Mouse (Mus musculus) liver, embryonic 12.5 days (tissue): ENCODE results near the gene A830018L16Rik. TPM values are rescaled to one million over a fixed set of nuclear protein-coding genes. Genes with fewer than 3 reads are reported as not detected.
"Not testable (repeated sequence)": the region's sequence is repeated elsewhere in the genome, so short reads cannot be mapped to it uniquely, and the experiment has no call there.

ENCODE experiments used
- ATAC-seq: fragments of 200-750 bp; cut with Nextera tagmentation; 2 replicates; pipeline ENCODE4 v1.8.0; 2017; ENCODE audit warnings: moderate number of reproducible peaks, mild to moderate bottlenecking, moderate library complexity
- H3K27ac ChIP-seq: fragments of 300-500 bp; sonication (generic); 2 replicates; pipeline ENCODE4 v1.5.1; 2016; ENCODE audit warnings: mild to moderate bottlenecking
- H3K27me3 ChIP-seq: fragments of 300-500 bp; sonication (generic); replicated peaks from 2 replicates; pipeline ENCODE4 v1.6.1; 2016; ENCODE audit warnings: mild to moderate bottlenecking, moderate library complexity
- H3K36me3 ChIP-seq: fragments of 300-500 bp; sonication (generic); 2 replicates; pipeline ENCODE4 v1.6.1; 2016; ENCODE audit warnings: mild to moderate bottlenecking, moderate library complexity
- H3K4me1 ChIP-seq: fragments of 300-500 bp; sonication (generic); 2 replicates; pipeline ENCODE4 v1.6.1; 2016
- H3K4me2 ChIP-seq: fragments of 300-500 bp; sonication (generic); 2 replicates; pipeline ENCODE4 v1.6.1; 2016; ENCODE audit warnings: mild to moderate bottlenecking, moderate library complexity
- H3K4me3 ChIP-seq: fragments of 300-500 bp; sonication (generic); 2 replicates; pipeline ENCODE4 v1.5.1; 2016; ENCODE audit warnings: mild to moderate bottlenecking, moderate library complexity
- H3K9ac ChIP-seq: fragments of 300-500 bp; sonication (generic); 2 replicates; pipeline ENCODE4 v1.6.1; 2016; ENCODE audit warnings: mild to moderate bottlenecking, moderate library complexity
- H3K9me3 ChIP-seq: fragments of 300-500 bp; sonication (generic); replicated peaks from 2 replicates; pipeline ENCODE4 v1.6.1; 2016; ENCODE audit warnings: mild to moderate bottlenecking, moderate library complexity
- WGBS: fragments of 180-500 bp; shearing (Covaris S2); methylation state at CpG from one replicate; pipeline ENCODE4 v1.1.7; 2016; ENCODE audit not compliant: insufficient replicate concordance; 5-methylcytosine and 5-hydroxymethylcytosine counted together
- polyA plus RNA-seq: library from polyadenylated mRNA; unstranded; fragments of >200 nt; fragmentation: Nextera tagmentation; extraction: Ambion mirVana; gene quantifications from 2 replicates; pipeline ENCODE4 v1.2.1, GENCODE M21; 2016

A830018L16Rik gene
- polyA plus RNA-seq, 1 experiment from 2014 or later: not detected

DNA sequence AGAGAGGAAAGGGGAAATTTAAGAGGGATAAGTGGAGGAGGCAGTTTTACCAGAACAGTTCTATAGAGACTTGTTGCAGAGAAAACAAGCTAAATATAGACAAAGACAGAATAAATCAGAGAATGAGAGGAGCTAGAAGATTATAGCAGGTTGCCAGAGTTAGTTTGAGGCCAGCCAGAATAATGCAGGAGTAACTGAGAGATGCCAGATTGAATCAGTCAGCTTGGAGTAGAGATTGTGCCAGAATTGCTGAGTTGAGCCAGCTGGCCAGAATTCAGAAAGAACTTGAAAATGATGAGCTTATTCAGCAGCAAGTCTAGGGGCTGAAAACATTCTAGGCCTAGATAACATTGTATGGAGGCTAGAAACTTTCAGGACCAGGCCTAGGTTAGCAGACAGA lies 502.0 kb downstream of the A830018L16Rik start:
- no peak overlapping the region for H3K27ac ChIP-seq
- H3K4me3 ChIP-seq: no peak overlapping the region
- H3K4me1 ChIP-seq: no peaks in the 10 kb centered on the region
- H3K9me3 ChIP-seq: no peaks in the 10 kb centered on the region
- no peak overlapping the region for H3K9ac ChIP-seq
- no peaks in the 10 kb centered on the region for H3K27me3 ChIP-seq
- ATAC-seq: no peak
- no peak overlapping the region for H3K4me2 ChIP-seq
- no peaks in the 10 kb centered on the region for H3K36me3 ChIP-seq

DNA sequence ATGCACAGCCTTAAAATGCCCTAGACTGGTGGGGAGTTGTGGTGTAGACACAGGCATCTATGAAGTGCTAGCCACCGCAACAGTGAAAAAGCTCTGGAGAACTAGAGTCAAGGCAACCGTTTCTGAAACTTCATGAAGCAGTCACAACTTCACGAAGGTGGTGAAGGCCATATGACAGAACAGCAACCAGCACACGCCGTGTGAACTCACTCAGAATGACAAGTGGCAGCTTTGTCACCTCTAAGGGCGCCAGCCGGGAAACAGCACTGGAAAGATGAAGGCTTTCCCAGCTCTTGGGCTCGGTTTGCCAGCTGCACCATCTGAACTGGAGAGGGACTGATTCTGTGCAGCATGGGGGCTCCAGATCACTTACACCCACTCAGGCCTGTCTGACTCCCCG lies 523.1 kb downstream of the A830018L16Rik start:
- H3K9me3 ChIP-seq: no peaks in the 10 kb centered on the region
- WGBS: 66% methylated on average over 9 of the region's 9 CpGs
- no peak overlapping the region for H3K4me2 ChIP-seq
- H3K27ac ChIP-seq: no peak overlapping the region
- no peaks in the 10 kb centered on the region for H3K4me1 ChIP-seq
- H3K27me3 ChIP-seq: no peaks in the 10 kb centered on the region
- H3K9ac ChIP-seq: no peak overlapping the region
- H3K36me3 ChIP-seq: no peaks in the 10 kb centered on the region
- no peak for ATAC-seq
- no peak overlapping the region for H3K4me3 ChIP-seq

DNA sequence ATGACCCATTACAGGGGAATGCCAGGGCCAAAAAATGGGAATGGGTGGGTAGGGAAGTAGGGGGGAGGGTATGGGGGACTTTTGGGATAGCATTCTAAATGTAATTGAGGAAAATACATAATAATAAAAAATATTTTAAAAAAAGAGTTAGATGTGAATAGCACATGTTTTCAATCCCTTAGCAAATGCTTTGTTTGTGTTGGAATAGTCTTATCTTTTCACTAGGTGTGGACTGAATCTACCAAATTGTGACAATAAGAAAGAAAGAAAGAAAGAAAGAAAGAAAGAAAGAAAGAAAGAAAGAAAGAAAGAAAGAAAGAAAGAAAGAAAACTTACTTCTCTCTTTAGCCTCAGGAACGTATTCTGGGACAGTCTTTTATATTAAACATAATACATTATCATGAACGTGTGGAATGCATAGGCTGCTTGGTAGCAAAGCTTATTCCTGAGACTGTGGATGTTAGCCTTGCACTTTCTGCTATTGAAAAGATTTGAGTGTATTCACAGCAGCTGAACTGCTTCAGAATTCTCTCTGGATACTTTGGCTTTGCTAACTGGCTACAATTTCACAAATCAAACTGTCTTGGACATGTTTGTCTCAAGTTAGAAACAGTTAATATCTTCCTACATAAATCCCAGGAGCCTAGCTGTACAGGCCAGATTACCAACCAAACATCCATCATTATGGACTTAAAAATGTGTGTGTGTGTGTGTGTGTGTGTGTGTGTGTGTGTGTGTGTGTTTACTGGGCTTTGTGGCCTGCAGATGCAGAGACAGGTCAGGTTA lies 545.7 kb downstream of the A830018L16Rik start:
- WGBS: 55% methylated on average over 2 of the region's 2 CpGs
- H3K27ac ChIP-seq: no peak overlapping the region
- H3K27me3 ChIP-seq: no peaks in the 10 kb centered on the region
- H3K4me3 ChIP-seq: no peak overlapping the region
- H3K36me3 ChIP-seq: no peaks in the 10 kb centered on the region
- no peaks in the 10 kb centered on the region for H3K4me1 ChIP-seq
- ATAC-seq: no peak
- H3K9me3 ChIP-seq: no peaks in the 10 kb centered on the region
- H3K4me2 ChIP-seq: no peak overlapping the region
- no peak overlapping the region for H3K9ac ChIP-seq

DNA sequence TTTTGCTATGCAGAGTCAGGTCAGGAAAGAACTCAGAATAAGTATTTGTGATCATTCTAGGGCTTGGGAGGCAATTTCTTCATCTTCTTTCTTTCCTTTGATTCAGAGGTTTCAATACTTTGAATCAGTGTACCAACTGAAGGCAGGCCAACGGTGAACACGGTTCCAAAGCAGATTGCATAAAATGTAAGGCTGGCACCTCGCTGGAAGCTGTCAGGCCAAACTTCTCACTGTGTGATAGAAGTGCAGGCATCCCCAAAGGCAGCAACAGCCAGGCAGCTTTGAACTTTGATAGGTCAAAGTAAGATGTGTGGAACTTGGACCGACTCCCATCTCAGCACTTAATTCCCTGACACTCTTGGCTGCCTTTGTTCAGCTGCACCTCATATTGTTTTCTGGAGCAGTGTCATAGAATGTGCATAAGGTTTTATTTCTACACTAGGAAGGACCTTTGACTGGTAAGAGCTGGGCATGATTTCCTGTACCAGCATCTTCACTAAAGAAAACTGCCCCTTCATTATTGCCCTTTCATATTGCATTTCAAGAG lies 568.8 kb downstream of the A830018L16Rik start:
- no peak overlapping the region for H3K9ac ChIP-seq
- no peaks in the 10 kb centered on the region for H3K4me1 ChIP-seq
- no peaks in the 10 kb centered on the region for H3K27me3 ChIP-seq
- no peak overlapping the region for H3K4me3 ChIP-seq
- no peak overlapping the region for H3K4me2 ChIP-seq
- 59% methylated on average over 4 of the region's 4 CpGs for WGBS
- H3K27ac ChIP-seq: no peak overlapping the region
- no peaks in the 10 kb centered on the region for H3K9me3 ChIP-seq
- ATAC-seq: no peak
- H3K36me3 ChIP-seq: no peaks in the 10 kb centered on the region

DNA sequence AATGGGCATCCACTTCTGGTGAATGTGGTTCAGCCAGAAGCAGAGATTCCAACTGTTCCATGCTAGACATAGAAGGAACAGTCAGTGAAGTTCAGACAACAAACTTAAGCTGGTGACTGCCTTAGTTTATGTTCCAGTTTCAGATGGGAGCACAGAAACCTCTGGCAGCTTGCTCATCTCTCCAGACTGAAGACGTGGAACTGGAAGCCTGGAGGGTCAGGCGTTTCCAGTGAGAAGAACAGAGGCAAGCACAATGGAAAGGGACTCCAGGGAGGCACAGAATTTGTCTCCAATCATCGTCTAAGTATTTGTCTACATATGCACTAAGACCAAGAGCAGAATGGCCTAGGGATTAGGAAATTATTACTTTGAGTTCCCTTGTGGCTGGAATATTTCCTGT lies 576.1 kb downstream of the A830018L16Rik start:
- no peak for ATAC-seq
- no peaks in the 10 kb centered on the region for H3K9me3 ChIP-seq
- H3K36me3 ChIP-seq: no peaks in the 10 kb centered on the region
- no peaks in the 10 kb centered on the region for H3K27me3 ChIP-seq
- 59% methylated on average over 3 of the region's 3 CpGs for WGBS
- H3K27ac ChIP-seq: no peak overlapping the region
- H3K4me3 ChIP-seq: no peak overlapping the region
- H3K4me1 ChIP-seq: no peaks in the 10 kb centered on the region
- H3K9ac ChIP-seq: no peak overlapping the region
- no peak overlapping the region for H3K4me2 ChIP-seq

DNA sequence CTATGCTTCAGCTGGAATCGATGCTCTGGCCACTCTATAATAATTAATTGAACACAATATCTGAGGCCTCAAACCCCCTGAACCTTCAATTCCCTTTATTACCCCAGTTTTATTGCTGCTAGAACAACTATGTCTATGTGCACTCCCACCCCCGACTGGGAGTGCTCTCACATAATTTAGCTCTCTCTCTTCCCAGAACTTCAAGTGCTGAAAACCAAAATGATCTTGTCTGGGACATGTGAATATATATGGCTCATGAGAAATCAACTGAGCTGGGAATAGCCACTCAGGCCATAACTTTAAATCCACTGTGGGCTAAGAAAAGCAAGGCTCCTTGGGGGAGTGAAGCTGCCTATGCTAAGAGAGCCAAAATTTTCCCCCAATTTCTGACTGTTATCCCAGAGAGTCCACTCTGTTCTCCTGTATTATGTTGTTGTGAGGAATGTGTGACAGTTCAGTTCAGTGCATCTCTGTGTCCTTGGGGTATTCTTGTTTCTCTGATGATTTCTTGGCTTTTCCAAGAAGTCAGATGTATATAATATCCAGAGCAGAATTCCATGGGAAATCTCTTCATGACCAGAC lies 582.5 kb downstream of the A830018L16Rik start:
- H3K9me3 ChIP-seq: no peaks in the 10 kb centered on the region
- no peaks in the 10 kb centered on the region for H3K4me1 ChIP-seq
- H3K27me3 ChIP-seq: no peaks in the 10 kb centered on the region
- no peak overlapping the region for H3K4me3 ChIP-seq
- H3K4me2 ChIP-seq: no peak overlapping the region
- no peaks in the 10 kb centered on the region for H3K36me3 ChIP-seq
- ATAC-seq: no peak
- WGBS: 52% methylated on average over 2 of the region's 2 CpGs
- no peak overlapping the region for H3K9ac ChIP-seq
- H3K27ac ChIP-seq: no peak overlapping the region

DNA sequence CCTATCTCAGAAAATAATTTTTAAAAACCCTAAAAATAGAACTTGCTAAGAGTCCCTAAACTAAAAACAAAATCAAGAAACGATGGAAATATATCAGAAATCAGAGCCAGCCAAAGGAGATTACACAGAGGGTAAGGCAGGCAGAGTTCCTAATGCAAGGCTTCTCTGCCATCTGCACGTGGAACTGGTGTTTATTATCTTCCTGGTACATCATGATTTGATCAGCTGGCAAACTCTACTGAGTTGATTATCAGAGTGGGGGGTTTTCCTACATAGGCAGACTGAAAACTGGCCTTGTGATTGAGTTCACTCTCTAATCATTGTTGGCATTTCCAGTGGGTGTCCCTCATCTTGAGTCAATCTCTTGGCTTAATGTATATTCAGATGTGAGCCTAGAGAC lies 583.7 kb downstream of the A830018L16Rik start:
- Histone ChIP-seq H3K27ac (no peak overlapping the region), H3K27me3 (no peaks in the 10 kb centered on the region), H3K9ac (no peak overlapping the region), H3K4me2 (no peak overlapping the region), H3K4me3 (no peak overlapping the region), H3K36me3 (no peaks in the 10 kb centered on the region), H3K9me3 (no peaks in the 10 kb centered on the region), H3K4me1 (no peaks in the 10 kb centered on the region)
- WGBS: 40% methylated on average over 2 of the region's 2 CpGs
- ATAC-seq: no peak

DNA sequence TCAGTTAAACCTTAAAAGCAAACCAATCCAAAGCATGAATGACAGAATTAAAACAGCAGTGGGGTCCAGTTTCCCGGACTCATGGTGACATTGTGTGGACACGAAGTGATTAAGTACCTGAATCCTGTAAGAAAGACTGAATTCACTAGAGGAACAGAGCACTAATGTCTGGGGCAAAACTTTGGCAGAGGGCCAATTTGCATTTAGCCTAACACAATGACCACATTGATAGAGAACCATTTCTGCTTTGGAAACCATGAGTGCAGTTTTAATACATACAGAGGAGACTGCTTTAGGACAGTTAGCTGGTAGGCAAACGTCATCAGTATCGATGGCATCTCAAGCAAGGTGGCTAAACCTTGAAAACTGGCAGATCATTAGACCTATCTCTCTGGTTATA lies 586.7 kb downstream of the A830018L16Rik start:
- H3K4me3 ChIP-seq: no peak overlapping the region
- no peak overlapping the region for H3K9ac ChIP-seq
- H3K9me3 ChIP-seq: no peaks in the 10 kb centered on the region
- no peak for ATAC-seq
- no peaks in the 10 kb centered on the region for H3K36me3 ChIP-seq
- H3K27me3 ChIP-seq: no peaks in the 10 kb centered on the region
- 57% methylated on average over 4 of the region's 4 CpGs for WGBS
- no peaks in the 10 kb centered on the region for H3K4me1 ChIP-seq
- H3K4me2 ChIP-seq: no peak overlapping the region
- H3K27ac ChIP-seq: no peak overlapping the region

DNA sequence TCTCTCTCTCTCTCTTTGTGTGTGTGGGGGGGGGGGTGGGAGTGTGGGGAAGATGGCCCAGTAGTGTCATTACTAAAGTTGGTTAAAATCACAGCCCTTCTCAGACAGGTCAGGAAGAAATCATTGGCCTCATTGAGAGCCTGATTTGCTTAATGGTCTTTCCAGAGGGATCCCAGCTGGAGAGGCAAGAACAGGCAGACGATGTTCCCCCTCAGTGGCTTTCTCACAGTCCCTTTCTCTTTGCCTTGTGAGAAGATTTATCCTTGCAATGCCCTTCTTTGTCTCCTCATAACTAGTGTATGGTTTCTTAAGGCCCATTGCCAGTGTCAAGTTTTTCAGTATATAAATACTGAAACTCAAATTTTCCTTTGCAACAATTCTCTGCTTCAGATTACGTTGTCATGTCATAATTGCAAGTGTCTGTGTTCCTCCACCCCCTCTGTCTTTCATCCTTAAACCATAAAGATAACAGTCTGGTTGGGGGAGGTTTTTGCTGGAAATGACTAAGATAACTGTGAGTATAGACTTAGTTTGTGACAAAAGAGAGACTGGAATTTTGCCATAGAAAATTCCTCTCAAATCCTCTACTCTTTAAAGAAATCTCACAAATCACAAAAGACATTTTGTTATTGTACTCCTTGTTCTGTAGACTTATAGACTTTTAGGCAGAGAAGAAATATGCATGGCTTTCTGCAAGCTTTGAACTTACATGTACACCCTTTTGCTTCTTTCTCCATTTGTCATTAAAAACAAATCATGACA lies 595.1 kb downstream of the A830018L16Rik start:
- no peaks in the 10 kb centered on the region for H3K27me3 ChIP-seq
- no peak overlapping the region for H3K4me3 ChIP-seq
- WGBS: 27% methylated on average over 2 of the region's 2 CpGs
- H3K36me3 ChIP-seq: no peaks in the 10 kb centered on the region
- H3K27ac ChIP-seq: no peak overlapping the region
- H3K4me2 ChIP-seq: no peak overlapping the region
- H3K9me3 ChIP-seq: no peaks in the 10 kb centered on the region
- no peak overlapping the region for H3K9ac ChIP-seq
- no peaks in the 10 kb centered on the region for H3K4me1 ChIP-seq
- ATAC-seq: no peak

DNA sequence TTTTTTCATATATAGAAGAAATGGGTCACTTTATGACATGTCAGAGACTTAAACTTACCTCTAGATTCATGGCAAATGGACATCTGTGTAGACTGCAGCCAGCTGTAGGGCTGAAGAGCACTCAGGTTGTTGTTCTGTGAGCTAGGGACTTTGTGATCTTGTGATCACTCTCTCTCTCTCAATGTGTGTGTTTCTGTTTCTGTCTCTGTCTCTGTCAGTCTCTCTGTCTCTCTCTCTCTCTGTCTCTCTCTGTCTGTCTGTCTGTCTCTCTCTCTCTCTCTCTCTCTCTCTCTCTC lies 595.6 kb downstream of the A830018L16Rik start:
- H3K9ac ChIP-seq: no peak overlapping the region
- no peak for ATAC-seq
- no peaks in the 10 kb centered on the region for H3K9me3 ChIP-seq
- H3K4me1 ChIP-seq: no peaks in the 10 kb centered on the region
- H3K36me3 ChIP-seq: no peaks in the 10 kb centered on the region
- H3K27ac ChIP-seq: no peak overlapping the region
- H3K4me2 ChIP-seq: no peak overlapping the region
- no peaks in the 10 kb centered on the region for H3K27me3 ChIP-seq
- no peak overlapping the region for H3K4me3 ChIP-seq

DNA sequence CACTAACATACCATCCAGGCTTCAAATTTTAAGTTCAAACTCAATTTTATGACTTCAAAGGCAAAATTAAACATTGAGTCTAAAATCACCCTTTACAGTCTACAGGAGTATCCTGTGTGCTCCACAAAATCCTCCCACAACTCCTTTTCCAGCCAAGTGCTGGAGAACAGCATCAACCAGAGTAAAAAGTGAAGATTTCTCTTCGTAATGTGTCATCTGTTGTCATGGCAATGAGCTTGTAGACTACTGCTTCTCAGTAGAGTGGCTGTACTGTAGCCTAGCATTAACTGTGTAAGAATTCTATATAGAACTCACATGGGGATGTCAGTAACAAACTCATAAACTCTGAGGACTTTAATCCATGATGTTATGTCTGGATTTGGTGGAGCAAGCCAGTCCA lies 596.7 kb downstream of the A830018L16Rik start:
- no peak overlapping the region for H3K9ac ChIP-seq
- WGBS: 36% methylated on average over 1 of the region's 1 CpGs

DNA sequence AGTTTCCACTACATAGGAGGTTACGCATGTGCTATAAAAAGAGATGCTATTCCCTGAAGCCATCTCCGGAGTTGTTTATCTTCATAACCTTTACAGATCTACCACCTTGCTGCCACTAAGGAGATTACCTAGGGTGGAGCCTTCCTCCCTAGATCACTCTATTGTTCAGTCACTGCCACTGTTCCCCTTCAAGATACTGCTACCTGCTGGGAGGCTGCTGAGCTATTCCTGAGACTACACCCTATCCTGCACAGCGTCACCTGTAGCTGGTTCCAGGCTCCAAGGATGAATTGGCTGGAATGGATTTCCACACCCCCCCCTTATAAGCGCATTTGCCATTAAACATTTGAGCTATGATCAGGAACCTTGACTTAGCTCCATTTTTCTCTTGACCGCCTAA lies 606.7 kb downstream of the A830018L16Rik start:
- H3K27ac ChIP-seq, H3K4me3 ChIP-seq, H3K27me3 ChIP-seq, H3K36me3 ChIP-seq, ATAC-seq, H3K9ac ChIP-seq, H3K4me1 ChIP-seq, H3K4me2 ChIP-seq, H3K9me3 ChIP-seq: not testable (repeated sequence)
- WGBS: 77% methylated on average over 5 of the region's 5 CpGs

More for the DNA sequence above, 596.7 kb downstream of the A830018L16Rik start:
- no peaks in the 10 kb centered on the region for H3K4me1 ChIP-seq
- ATAC-seq: no peak
- H3K4me2 ChIP-seq: no peak overlapping the region
- H3K27ac ChIP-seq: no peak overlapping the region
- no peaks in the 10 kb centered on the region for H3K36me3 ChIP-seq
- H3K27me3 ChIP-seq: no peaks in the 10 kb centered on the region
- H3K4me3 ChIP-seq: no peak overlapping the region
- no peaks in the 10 kb centered on the region for H3K9me3 ChIP-seq
